Mouse (Mus musculus): ENCODE results near the gene Oxsr1. TPM values are rescaled to one million over a fixed set of nuclear protein-coding genes. Genes with fewer than 3 reads are reported as not detected.
"Not testable (repeated sequence)": the region's sequence is repeated elsewhere in the genome, so short reads cannot be mapped to it uniquely, and the experiment has no call there.

Oxsr1 gene
- polyA plus RNA-seq (2016; fragmentation: Nextera tagmentation; extraction: Ambion mirVana), result 12.0 and 13.6 TPM in 2 replicates

DNA sequence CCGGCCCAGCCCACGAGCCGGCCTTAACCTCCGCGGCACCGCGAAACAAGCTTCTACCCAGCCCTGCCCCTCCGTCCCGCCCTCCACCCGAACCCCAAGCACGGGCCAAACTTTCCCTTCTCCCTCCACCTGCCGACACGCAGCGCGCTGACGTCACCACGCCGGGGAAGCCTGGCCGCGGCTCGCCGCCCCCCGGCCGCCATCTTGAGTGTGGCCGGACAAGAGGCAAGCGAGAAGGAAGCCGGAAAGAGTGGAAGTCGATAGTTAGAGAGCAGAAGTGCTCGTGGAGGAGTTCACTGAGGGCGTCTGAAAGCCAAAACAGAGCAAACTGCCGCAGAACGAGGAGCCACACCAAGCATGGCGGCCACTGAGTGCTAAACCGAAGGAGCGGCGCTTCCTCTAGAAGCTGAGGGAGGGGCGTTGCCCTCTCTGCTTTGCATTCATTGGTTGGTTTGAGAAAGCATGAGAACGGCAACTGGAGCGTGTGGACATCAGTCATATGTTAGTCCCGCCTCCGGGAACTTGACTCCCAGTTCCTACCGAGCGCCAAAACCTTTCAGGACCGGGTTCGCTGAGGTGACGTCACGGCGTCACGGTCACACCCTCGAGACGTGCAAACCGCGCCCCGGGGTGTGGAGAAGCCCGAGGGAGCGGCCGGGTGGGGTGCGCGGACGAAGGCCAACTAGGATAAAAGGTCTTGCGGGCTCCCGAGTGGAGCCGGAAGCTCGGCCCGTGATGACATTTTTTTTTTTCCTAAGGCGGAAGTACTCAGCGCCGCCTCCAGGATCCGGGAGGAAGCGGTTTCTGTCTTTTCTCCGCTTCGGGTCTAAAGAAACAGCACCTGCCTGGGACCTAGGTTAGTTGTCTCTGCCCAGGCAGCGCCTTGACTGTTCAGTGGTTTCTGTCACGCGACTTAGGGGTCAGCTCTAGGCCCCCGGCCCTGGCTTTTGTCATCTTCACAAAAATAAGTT lies at the start of gene Oxsr1:
Gene Oxsr1, minus strand, starts transcription at position 139 of the 971 bp plus-strand sequence.
- H3K4me3 ChIP-seq, result peak within 1 kb of the TSS; percentile 96
- WGBS, result under 1% methylated on average over 76 of the region's 76 CpGs
- H3K27ac ChIP-seq, result peak within 1 kb of the TSS; percentile 97
- H3K9me3 ChIP-seq, result no peaks in the 10 kb centered on the region
- peaks cover 8% of the 10 kb centered on the region for H3K4me1 ChIP-seq
- peaks cover 4% of the 10 kb centered on the region; the same call in 1 of the 2 replicates for H3K36me3 ChIP-seq
- DNase-seq (ENCODE audit: low spot score), result peak; percentile 100
- H3K27me3 ChIP-seq (ENCODE audit: insufficient read depth, poor library complexity, severe bottlenecking), result no peaks in the 10 kb centered on the region

DNA sequence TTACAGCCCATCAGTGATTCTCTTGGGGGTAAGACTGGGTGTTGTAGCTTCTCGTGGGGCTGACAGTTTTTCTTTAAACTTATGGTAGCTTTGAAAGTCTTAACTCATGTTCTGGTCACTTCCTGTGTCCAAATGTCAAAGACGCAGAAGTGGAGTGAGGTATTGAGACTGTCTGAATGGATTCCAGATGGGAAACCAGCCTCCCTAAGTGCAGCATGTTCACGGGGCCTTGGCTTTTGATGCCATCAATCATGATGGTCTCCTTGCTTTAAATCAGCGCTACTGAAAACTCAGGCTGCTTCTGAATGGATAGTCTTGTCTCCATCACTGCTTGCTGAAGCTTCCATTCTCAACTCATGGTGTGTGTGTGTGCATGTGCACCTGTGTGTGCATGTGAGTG lies 49.0 kb upstream of the Oxsr1 start:
- DNase-seq (ENCODE audit: low spot score), result no peak
- Histone ChIP-seq H3K27ac (no peak overlapping the region), H3K4me3 (no peak overlapping the region), H3K36me3 (peaks cover 14% of the 10 kb centered on the region; the same call in 1 of the 2 replicates), H3K4me1 (no peaks in the 10 kb centered on the region), H3K27me3 (ENCODE audit: insufficient read depth, poor library complexity, severe bottlenecking) (no peaks in the 10 kb centered on the region), H3K9me3 (no peaks in the 10 kb centered on the region)
- 74% methylated on average over 4 of the region's 4 CpGs for WGBS

DNA sequence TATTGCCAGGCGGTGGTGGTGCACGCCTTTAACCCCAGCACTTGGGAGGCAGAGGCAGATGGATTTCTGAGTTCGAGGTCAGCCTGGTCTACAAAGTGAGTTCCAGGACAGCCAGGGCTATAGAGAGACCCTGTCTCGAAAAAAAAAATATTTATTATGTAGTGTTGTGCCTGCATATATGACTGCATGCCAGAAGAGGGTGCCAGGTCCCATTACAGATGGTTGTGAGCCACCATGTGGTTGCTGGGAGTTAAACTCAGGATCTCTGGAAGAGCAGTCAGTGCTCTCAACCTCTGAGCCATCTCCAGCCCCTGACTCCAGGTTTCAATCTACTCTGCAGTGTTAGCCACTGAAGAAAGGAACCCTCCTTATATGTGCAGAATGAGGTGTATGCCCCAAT lies 48.5 kb upstream of the Oxsr1 start:
- H3K27ac ChIP-seq, result not testable (repeated sequence)

DNA sequence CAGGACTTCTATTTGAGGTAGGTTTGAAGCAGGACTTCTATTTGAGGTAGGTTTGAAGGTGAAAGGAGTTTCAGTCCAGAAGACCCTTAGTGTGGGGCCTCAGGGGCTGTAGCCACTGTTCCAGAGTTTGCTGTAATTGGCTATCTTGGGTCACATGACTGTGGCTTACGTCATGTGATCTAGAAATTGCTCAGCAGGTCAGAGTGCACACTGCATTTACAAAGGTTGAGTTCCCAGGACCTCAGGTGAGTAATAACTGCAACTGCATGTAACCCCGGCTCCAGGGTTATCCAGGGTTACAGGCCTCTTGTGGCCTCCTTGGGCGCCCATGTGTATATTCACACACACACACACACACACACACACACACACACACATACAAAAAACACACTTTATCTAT lies 46.1 kb upstream of the Oxsr1 start:
- H3K27me3 ChIP-seq (ENCODE audit: insufficient read depth, poor library complexity, severe bottlenecking), result no peaks in the 10 kb centered on the region
- DNase-seq (ENCODE audit: low spot score), result no peak
- peaks cover 6% of the 10 kb centered on the region; the same call in 1 of the 2 replicates for H3K4me1 ChIP-seq
- peaks cover 14% of the 10 kb centered on the region; the same call in 1 of the 2 replicates for H3K36me3 ChIP-seq
- no peaks in the 10 kb centered on the region for H3K9me3 ChIP-seq
- 85% methylated on average over 3 of the region's 3 CpGs for WGBS
- H3K27ac ChIP-seq, result no peak overlapping the region
- H3K4me3 ChIP-seq, result no peak overlapping the region

More for the DNA sequence above, 48.5 kb upstream of the Oxsr1 start:
- H3K9me3 ChIP-seq; H3K4me3 ChIP-seq; H3K4me1 ChIP-seq; DNase-seq (ENCODE audit: low spot score); H3K27me3 ChIP-seq (ENCODE audit: insufficient read depth, poor library complexity, severe bottlenecking): not testable (repeated sequence)
- H3K36me3 ChIP-seq, result peaks cover 14% of the 10 kb centered on the region; the same call in 1 of the 2 replicates
- 78% methylated on average over 4 of the region's 4 CpGs for WGBS

DNA sequence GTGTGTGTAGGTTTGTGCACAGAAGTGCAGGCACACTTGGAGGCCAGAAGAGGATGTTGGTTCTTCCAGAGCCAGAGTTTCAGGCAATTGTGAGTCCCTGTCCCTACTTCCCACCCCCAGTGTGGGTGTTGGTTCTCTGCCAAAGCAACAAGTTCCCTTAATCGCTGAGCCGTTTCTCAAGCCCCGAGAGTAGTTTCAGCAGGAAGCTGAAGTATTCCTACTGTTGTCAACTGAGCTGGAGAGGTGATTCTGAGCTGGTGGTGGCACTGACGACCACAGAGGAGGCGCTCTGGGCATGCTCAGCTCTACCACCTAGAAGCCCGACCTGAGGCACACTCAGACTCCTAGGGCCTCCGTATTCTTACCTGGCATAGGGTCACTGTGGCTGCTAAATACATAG lies 43.1 kb upstream of the Oxsr1 start, which contains the start of gene Slc22a14:
Gene Slc22a14, minus strand, starts transcription at position 270 of the 400 bp plus-strand sequence.
- no peak within 1 kb of the TSS for H3K27ac ChIP-seq
- no peak within 1 kb of the TSS for H3K4me3 ChIP-seq
- H3K4me1 ChIP-seq, result peaks cover 20% of the 10 kb centered on the region
- H3K27me3 ChIP-seq (ENCODE audit: insufficient read depth, poor library complexity, severe bottlenecking), result no peaks in the 10 kb centered on the region
- no peak for DNase-seq (ENCODE audit: low spot score)
- no peaks in the 10 kb centered on the region for H3K9me3 ChIP-seq
- peaks cover 11% of the 10 kb centered on the region; the same call in 1 of the 2 replicates for H3K36me3 ChIP-seq
- 74% methylated on average over 7 of the region's 7 CpGs for WGBS

DNA sequence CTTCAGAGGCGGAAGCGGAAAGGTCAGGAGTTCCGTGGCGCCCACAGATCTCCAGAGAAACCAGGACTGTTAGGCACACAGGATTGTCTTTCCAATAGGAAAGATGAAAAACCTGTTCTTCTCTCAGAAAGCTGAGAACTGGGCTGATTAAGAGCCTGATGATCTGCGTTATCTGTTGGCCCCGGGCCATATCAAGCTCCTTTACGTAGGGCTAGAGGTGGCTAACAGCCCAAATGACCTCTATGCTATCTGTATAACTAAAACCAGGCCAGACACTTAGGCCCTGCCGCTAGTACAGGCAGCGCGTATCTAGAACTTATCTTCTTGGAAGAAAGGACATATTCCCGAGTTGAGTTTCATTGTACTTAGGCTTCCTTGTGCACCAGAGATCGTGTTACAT lies 41.0 kb upstream of the Oxsr1 start:
- Histone ChIP-seq H3K4me1 (peaks cover 20% of the 10 kb centered on the region), H3K4me3 (no peak overlapping the region), H3K9me3 (no peaks in the 10 kb centered on the region), H3K27me3 (ENCODE audit: insufficient read depth, poor library complexity, severe bottlenecking) (no peaks in the 10 kb centered on the region), H3K36me3 (peaks cover 2% of the 10 kb centered on the region; the same call in 1 of the 2 replicates), H3K27ac (no peak overlapping the region)
- 55% methylated on average over 12 of the region's 12 CpGs for WGBS
- DNase-seq (ENCODE audit: low spot score), result no peak

DNA sequence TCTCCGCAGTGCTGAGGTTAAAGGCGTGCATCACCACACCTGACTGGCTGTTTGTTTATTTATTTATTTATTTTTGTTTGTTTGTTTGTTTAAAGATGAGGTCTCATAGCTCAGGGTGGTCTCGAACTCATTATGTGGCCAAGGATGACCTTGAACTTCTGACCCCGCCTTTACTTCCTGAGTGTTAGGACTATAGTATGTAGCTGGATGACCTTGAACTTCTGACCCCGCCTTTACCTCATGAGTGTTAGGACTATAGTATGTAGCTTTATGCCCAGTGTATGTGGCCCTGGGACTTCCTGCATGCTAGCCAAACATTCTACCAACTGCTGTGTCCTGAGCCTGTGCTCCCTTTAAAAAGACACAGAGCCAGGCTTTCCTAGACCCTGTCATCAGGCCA lies 39.2 kb upstream of the Oxsr1 start:
- Histone ChIP-seq H3K27me3 (ENCODE audit: insufficient read depth, poor library complexity, severe bottlenecking) (no peaks in the 10 kb centered on the region), H3K4me3 (no peak overlapping the region), H3K4me1 (peaks cover 25% of the 10 kb centered on the region), H3K9me3 (no peaks in the 10 kb centered on the region), H3K36me3 (no peaks in the 10 kb centered on the region), H3K27ac (no peak overlapping the region)
- WGBS, result 90% methylated on average over 5 of the region's 5 CpGs
- DNase-seq (ENCODE audit: low spot score), result no peak

DNA sequence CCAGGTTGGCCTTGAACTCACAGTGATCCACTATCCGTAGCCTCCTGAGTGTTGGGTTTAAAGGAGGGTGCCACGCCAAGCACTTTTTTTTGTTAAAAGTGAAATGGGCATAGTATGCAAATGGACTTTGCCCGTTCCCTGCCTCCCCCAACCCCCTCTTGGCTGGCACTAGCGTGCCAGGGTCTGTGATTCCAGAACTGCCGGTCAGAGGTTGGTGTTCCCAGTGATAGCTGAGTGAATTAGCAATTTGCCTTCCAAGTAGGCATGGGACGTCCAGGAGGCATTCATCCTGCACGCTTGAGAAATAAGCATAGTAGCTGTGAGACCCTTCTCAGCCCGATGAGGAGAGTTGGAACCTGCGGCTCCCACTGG lies 35.8 kb upstream of the Oxsr1 start:
- no peak for DNase-seq (ENCODE audit: low spot score)
- H3K9me3 ChIP-seq, result no peaks in the 10 kb centered on the region
- peak overlapping the region; percentile 90; the same call in 1 of the 2 replicates for H3K27ac ChIP-seq
- H3K4me1 ChIP-seq, result peaks cover 16% of the 10 kb centered on the region
- peak overlapping the region; percentile 79 for H3K4me3 ChIP-seq
- 45% methylated on average over 9 of the region's 9 CpGs for WGBS
- no peaks in the 10 kb centered on the region for H3K36me3 ChIP-seq
- H3K27me3 ChIP-seq (ENCODE audit: insufficient read depth, poor library complexity, severe bottlenecking), result no peaks in the 10 kb centered on the region

DNA sequence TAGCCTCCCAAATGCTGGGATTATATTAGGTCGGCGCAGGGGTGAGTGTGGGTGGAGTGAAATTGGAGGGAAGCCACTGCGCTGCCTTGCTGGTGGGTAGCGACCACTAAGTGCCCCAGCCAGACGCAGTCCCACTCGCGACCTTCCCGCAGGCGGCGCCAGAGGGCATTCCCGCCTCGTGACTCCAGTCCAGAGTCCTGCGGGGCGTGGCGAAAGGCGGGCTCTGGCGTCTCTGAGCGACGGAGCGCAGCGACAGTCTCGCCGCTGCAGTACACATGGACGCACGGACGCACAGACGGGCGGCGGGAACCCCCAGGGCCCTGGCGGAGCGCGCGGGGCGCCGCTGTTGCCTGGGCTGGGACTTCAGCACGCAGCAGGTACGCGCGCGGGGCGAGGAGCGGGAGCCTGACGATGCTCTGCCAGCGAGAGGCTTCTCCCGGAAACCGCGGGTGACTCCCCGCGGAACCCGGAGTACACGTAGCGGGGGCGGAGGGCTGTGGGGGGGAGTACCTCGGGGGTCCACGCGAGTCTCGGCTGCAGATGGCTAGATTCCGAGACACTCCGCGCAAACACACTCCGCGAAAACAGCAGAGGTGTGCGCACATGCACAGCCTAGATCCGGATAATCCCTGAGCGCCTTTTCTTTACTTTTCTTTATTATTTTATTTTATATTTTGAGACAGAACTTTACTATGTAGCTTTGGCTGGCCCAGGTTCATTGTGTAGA lies 35.3 kb upstream of the Oxsr1 start, which contains the start of gene Xylb:
Gene Xylb, plus strand, starts transcription at position 51 of the 727 bp plus-strand sequence.
- H3K4me3 ChIP-seq, result peak within 1 kb of the TSS; percentile 79
- peak within 1 kb of the TSS; percentile 90 for H3K27ac ChIP-seq
- H3K36me3 ChIP-seq, result no peaks in the 10 kb centered on the region
- peaks cover 10% of the 10 kb centered on the region for H3K4me1 ChIP-seq
- no peaks in the 10 kb centered on the region for H3K27me3 ChIP-seq (ENCODE audit: insufficient read depth, poor library complexity, severe bottlenecking)
- 4% methylated on average over 65 of the region's 65 CpGs for WGBS
- peak; percentile 94 for DNase-seq (ENCODE audit: low spot score)
- no peaks in the 10 kb centered on the region for H3K9me3 ChIP-seq

DNA sequence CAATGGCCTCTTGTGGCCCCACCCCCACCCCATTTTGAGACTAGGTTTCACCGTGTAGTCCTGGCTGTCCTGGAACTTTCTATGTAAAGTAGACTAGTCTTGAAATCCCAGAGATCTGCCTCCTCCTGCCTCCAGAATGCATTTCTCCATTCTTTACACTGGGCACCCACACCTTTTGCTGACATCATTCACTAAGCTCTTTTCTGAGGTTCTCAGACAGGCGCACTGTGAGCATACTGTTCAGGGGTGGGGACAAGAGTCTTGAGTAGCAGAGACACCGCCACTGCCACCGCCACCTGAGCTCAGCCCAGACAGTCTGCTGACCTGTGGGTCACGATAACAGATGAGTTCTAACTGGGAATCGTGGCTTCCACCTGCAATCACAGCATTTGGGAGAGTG lies 33.7 kb upstream of the Oxsr1 start:
- no peak for DNase-seq (ENCODE audit: low spot score)
- Histone ChIP-seq H3K4me1 (peaks cover 10% of the 10 kb centered on the region), H3K27ac (no peak overlapping the region), H3K36me3 (peaks cover 5% of the 10 kb centered on the region), H3K9me3 (no peaks in the 10 kb centered on the region), H3K27me3 (ENCODE audit: insufficient read depth, poor library complexity, severe bottlenecking) (no peaks in the 10 kb centered on the region), H3K4me3 (no peak overlapping the region)
- WGBS, result 79% methylated on average over 6 of the region's 6 CpGs

DNA sequence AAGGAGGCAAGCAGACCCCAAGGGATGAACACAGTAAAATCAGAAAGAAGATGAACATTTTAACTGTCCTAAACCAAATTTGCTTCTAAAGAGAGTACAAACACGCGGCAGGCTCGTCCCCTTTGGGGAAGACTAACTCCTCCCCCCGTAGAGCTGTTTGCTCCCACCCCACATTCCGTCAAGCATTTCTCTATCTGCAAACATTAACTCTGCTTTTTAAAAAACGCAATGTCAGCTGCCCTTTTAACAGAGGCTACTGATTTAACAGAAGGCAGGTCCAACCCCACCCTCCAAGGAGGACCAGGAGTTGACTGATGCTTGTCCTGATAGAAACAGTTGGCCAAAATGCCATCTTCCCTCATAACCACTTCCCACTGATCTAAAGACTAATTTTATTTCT lies 31.7 kb upstream of the Oxsr1 start:
- no peak for DNase-seq (ENCODE audit: low spot score)
- H3K9me3 ChIP-seq, result no peaks in the 10 kb centered on the region
- WGBS, result 77% methylated on average over 6 of the region's 6 CpGs
- no peaks in the 10 kb centered on the region for H3K27me3 ChIP-seq (ENCODE audit: insufficient read depth, poor library complexity, severe bottlenecking)
- peaks cover 14% of the 10 kb centered on the region for H3K4me1 ChIP-seq
- no peak overlapping the region for H3K27ac ChIP-seq
- peaks cover 21% of the 10 kb centered on the region for H3K36me3 ChIP-seq
- H3K4me3 ChIP-seq, result no peak overlapping the region

DNA sequence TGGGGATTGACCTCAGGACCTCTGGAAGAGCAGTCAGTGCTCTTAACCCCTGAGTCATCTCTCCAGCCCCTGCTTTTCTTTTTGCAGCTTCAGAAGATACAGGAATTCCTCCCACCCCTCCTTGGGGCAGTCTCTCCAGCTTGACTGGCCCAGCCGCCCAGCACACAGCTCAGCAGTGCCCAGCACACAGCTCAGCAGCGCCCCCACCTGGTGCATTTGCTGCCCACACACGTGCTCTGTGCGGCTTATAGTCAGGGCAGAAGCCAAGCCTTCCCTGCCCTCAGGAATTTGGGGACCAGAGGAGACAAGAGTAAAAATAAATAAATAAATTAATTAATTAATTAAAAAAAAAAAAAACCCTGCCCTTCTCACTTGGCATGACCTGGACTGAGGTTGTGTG lies 29.8 kb upstream of the Oxsr1 start:
- no peaks in the 10 kb centered on the region for H3K9me3 ChIP-seq
- no peaks in the 10 kb centered on the region for H3K27me3 ChIP-seq (ENCODE audit: insufficient read depth, poor library complexity, severe bottlenecking)
- peaks cover 9% of the 10 kb centered on the region for H3K4me1 ChIP-seq
- H3K27ac ChIP-seq, result no peak overlapping the region
- no peak overlapping the region for H3K4me3 ChIP-seq
- peaks cover 37% of the 10 kb centered on the region for H3K36me3 ChIP-seq
- DNase-seq (ENCODE audit: low spot score), result peak; percentile 87
- 19% methylated on average over 4 of the region's 4 CpGs for WGBS
